Comparison of ENCODE assay signal across 10 mouse cellular contexts in genomic region chr7:83809715-83810114, GRCm38 (mm10). TPM values are rescaled to one million over a fixed set of nuclear protein-coding genes. Genes with fewer than 3 reads are reported as not detected.
DNase-seq lines count a peak whose midpoint lies in the region; ATAC-seq and TF ChIP-seq lines count a peak whose summit lies in the region.
"Had no signal": no experiment of that assay in that cellular context is flagged by ENCODE, and none has a peak within 500 bp of the region (broad histone marks: within the 10 kb centered on the region; RNA-seq: fewer than 3 reads in every experiment).

No protein-coding gene starts in this region.

- no peaks in the 10 kb centered on the region for H3K36me3 ChIP-seq in hindbrain, embryonic 13.5 days
- no peaks in the 10 kb centered on the region for H3K36me3 ChIP-seq in hindbrain, postnatal 0 days (ENCODE audit: insufficient read depth, low read length)

- H3K4me3 ChIP-seq in hindbrain, embryonic 13.5 days: no peak overlapping the region
- no peak overlapping the region for H3K4me3 ChIP-seq in hindbrain, postnatal 0 days (ENCODE audit: low read length)

- no peaks in the 10 kb centered on the region for H3K27me3 ChIP-seq in hindbrain, embryonic 13.5 days
- H3K27me3 ChIP-seq in hindbrain, postnatal 0 days (ENCODE audit: insufficient read depth, low read length): no peaks in the 10 kb centered on the region

- no peak overlapping the region for H3K9ac ChIP-seq in hindbrain, embryonic 13.5 days
- H3K9ac ChIP-seq in hindbrain, postnatal 0 days (replicated peaks; ENCODE audit: low read length): no peak overlapping the region

- 5% methylated on average over 3 of the region's 3 CpGs for WGBS in hindbrain, embryonic 13.5 days
- 23% methylated on average over 3 of the region's 3 CpGs for WGBS in hindbrain, postnatal 0 days

- TF ChIP-seq CTCF in hindbrain, postnatal 0 days (IDR thresholded peaks at IDR 0.05; ENCODE audit: low read depth): no peak

- H3K4me2 ChIP-seq in hindbrain, embryonic 13.5 days: peak overlapping the region; percentile 13; the same call in 1 of the 2 replicates
- no peak overlapping the region for H3K4me2 ChIP-seq in hindbrain, postnatal 0 days (ENCODE audit: low read depth, low read length)

- ATAC-seq in hindbrain, embryonic 13.5 days (ENCODE audit: low FRiP score): no peak
- ATAC-seq in hindbrain, postnatal 0 days: no peak
- peak; percentile 78 to 85 for ATAC-seq in hematopoietic stem cell, adult 5-6 weeks (replicated peaks in 1 of 2; ENCODE audit: insufficient read depth in 1 of 2, low FRiP score in 2 of 2, low TSS enrichment in 1 of 2, low read depth in 1 of 2, poor library complexity in 2 of 2, severe bottlenecking in 2 of 2)

- no peak overlapping the region for H3K27ac ChIP-seq in hindbrain, embryonic 13.5 days
- no peak overlapping the region for H3K27ac ChIP-seq in hindbrain, postnatal 0 days

- no peaks in the 10 kb centered on the region for H3K9me3 ChIP-seq in hindbrain, embryonic 13.5 days
- H3K9me3 ChIP-seq in hindbrain, postnatal 0 days (ENCODE audit: low read length): no peaks in the 10 kb centered on the region

- peaks cover 32% of the 10 kb centered on the region for H3K4me1 ChIP-seq in hindbrain, embryonic 13.5 days (replicated peaks)
- no peaks in the 10 kb centered on the region; the same call in none of the 2 replicates for H3K4me1 ChIP-seq in hindbrain, postnatal 0 days (ENCODE audit: insufficient read depth, low read length)

- DNase-seq in hindbrain, postnatal 0 days (ENCODE audit: low spot score): no peak
- DNase-seq in 416B (ENCODE audit: low read depth): peak; percentile 84
- peak; percentile 44 for DNase-seq in ZHBTc4 (ENCODE audit: low read depth, low spot score)
- DNase-seq in frontal cortex, postnatal 10 days (ENCODE audit: low spot score in 2 of 2): no peak
- no peak for DNase-seq in frontal cortex, adult 2 months (ENCODE audit: extremely low spot score in 1 of 2, low spot score in 1 of 2)
- DNase-seq in cerebellum, postnatal 36 days: no peak

RNA-seq across cellular contexts. Expression of gene Cfap161, which starts 15.0 kb away (rescaled TPM):
- polyA plus RNA-seq in hindbrain, embryonic 13.5 days (2015; fragmentation: Nextera tagmentation; extraction: Ambion mirVana): 0.87 and 1.6 TPM in 2 replicates
- total RNA-seq in hindbrain, postnatal 0 days (2014; rRNA removed): 1.2 and 2.5 TPM in 2 replicates
- 2.1 and 2.2 TPM in 2 replicates for polyA plus RNA-seq in hindbrain, postnatal 0 days (2015; fragmentation: Nextera tagmentation; extraction: Ambion mirVana)
- not detected in 2 replicates for total RNA-seq in hematopoietic stem cell, adult 5-6 weeks (2017)
- polyA plus RNA-seq in frontal cortex, adult 2 months (2012; rRNA removed): 0.58 and 0.84 TPM in 2 replicates
- total RNA-seq: megakaryocyte-erythroid progenitor cell, adult 5-6 weeks had no signal
- polyA plus RNA-seq: large intestine, adult 2 months had no signal

Comparison
In these comparisons a context has a peak if more than half of its experiments do, and no peak if none do; other contexts are left out.
1. ATAC-seq: peak in hematopoietic stem cell, adult 5-6 weeks (2 of 2); none in hindbrain, embryonic 13.5 days (single experiment) and hindbrain, postnatal 0 days (single experiment).
2. DNase-seq: peak in 416B (single experiment) and ZHBTc4 (single experiment); none in hindbrain, postnatal 0 days (single experiment), frontal cortex, postnatal 10 days (0 of 2), frontal cortex, adult 2 months (0 of 2) and cerebellum, postnatal 36 days (0 of 2).